Mouse (Mus musculus) erythroid progenitor cell, adult 5-6 weeks (primary cell): ENCODE results near the gene Gpr33. TPM values are rescaled to one million over a fixed set of nuclear protein-coding genes. Genes with fewer than 3 reads are reported as not detected.

Experiments used
- ATAC-seq: replicated peaks from 2 replicates; pipeline ENCODE4 v1.8.0; 2016; ENCODE audit warnings: moderate number of reproducible peaks, mild to moderate bottlenecking, moderate TSS enrichment, inconsistent platforms; ENCODE audit not compliant: poor library complexity, low FRiP score, severe bottlenecking
- total RNA-seq, 2 experiments: library from RNA; stranded (forward) in 1 of 2; stranded (reverse) in 1 of 2; fragments of 150-400 nt in 1 of 2; fragments of 186-747, 209-891 nt in 1 of 2; gene quantifications; 2 replicates each; pipeline versions ENCODE4 v1.2.3 to v1.2.4; 2015 to 2017; ENCODE audit warnings: low replicate concordance in 2 of 2

Gene Gpr33
- total RNA-seq, 2 experiments from 2014 or later = not detected

DNA sequence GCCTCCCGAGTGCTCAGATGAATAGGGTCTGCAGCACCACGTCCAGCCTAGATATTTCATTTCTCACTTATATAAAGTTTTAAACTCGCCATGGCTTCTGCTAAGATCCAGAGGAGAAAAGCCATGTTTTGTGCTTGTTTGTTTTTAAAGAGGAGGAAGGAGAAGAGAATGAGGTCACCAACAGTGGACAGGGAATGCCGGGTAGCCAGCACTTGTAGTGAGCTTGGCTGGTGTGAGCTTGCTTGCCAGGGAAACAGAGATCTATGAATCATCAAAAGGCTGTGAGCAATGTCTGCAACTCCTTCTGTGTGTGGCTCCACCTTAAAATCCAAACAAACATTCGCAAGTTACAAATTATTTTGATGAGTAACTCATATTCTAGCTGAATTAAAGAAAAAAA lies 39.3 kb downstream of the Gpr33 start:
- ATAC-seq = no peak

DNA sequence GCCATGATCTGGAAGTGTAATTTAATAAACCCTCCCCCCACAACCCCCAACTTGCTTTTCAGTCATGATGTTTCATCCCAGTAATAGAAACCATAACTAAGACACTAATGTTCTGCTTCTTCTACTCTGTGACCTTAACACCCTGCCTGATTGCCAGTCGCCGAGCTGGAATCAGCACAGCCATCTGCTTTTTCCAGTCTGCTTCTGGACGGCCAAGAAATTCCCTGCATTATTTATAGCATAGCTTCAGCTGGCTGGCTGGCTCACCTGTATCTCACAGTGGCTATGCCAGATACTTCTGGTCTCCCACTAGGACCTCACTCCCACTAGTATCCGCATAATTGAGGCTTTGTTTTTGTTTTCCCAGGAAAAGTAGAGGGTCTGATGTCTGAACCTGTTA lies 42.0 kb downstream of the Gpr33 start:
- no peak for ATAC-seq

DNA sequence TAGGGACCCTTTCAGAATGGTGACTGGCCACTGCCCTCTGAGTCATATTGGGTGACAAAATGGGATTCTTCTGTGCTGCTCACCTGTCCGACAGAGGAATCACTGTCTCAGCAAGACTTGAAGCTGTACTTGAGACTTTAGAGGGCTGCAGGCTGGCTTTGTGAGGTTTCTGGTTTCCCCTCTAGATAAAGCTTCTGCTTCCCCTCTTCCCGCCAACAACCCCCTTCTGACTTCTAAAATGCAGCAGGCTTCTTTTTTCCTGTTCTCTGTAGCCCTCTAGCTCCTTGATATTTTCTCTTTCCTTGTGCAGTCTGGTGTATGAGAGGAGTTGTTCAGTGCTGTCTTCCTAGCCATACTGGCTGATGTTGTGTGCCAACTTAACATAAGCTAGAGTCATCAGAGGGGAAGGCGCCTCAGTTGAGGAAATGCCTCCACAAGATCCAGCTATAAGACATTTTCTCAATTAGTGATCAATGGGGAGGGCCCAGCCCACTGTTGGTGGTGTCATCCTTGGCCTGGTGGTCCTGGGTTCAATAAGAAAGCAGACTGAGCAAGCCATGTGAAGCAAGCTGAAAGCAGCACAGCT lies 42.6 kb downstream of the Gpr33 start:
- ATAC-seq = no peak

DNA sequence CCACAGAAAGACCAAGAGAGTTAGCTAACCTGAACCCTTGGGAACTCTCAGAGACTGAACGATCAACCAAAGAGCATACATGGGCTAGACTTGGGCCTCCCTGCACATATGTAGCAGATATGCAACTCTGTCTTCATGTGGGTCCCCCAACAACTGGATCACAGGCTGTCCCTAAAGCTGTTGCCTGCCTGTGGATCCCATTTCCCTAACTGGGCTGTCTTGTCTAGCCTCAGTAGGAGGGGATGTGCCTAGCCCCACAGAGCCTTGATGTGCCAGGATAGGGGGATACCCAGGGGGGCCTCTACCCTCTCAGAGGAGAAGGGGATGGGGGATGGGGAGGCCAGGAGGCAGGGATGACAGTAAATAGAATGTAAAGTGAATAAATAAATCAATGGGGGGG lies 44.2 kb downstream of the Gpr33 start:
- no peak for ATAC-seq

DNA sequence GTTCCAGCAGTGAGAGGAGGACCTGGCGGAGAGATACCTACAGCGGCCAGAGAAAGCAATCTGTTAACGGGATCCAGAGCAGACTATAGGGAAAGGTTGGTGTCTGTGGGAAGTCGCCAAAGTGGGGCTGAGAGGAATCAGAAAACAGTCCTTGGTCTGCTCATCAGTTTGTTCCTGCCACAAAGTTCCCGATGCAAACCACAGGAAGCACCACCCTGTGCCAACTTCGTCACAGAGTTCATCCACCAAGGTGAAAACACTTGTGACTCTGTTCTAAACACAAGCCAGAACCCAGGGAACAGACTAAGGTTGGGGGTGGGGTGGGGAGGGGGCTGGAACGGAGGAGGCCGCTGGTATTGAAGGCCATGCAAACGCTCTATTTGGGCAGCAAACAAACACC lies 51.3 kb downstream of the Gpr33 start:
- no peak for ATAC-seq

DNA sequence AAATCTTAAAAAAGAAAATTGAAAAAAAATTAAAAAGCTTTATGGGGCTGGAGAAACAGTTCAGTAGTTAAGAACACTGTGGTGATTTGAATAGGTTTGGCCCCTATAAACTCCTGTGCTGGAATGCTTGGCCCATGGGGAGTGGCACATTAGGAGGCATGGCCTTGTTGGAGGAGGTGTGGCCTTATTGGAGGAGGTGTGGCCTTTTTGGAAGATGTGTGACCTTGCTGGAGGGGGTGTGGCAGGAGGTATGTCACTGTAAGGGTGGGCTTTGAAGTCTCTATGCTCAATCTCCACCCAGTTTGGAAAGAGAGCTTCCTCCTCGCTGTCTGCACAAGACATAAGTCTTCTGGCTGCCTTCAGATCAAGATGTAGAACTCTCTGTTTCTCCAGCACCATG lies 53.5 kb downstream of the Gpr33 start:
- no peak for ATAC-seq

Other genes starting within 250 kb of the Gpr33 start
- gene Hectd1, start 198.5 kb downstream of the Gpr33 start, total RNA-seq (2015; ENCODE audit: low replicate concordance) = 83.3 and 96.0 TPM in 2 replicates
- gene Hectd1, start 198.5 kb downstream of the Gpr33 start, total RNA-seq (2017; ENCODE audit: low replicate concordance) = 139 and 142 TPM in 2 replicates
- gene Heatr5a, start 56.7 kb downstream of the Gpr33 start, total RNA-seq (2015; ENCODE audit: low replicate concordance) = 41.8 and 60.4 TPM in 2 replicates
- 48.5 and 54.7 TPM in 2 replicates for gene Heatr5a, start 56.7 kb downstream of the Gpr33 start, total RNA-seq (2017; ENCODE audit: low replicate concordance)
- gene Dtd2, start 21.6 kb downstream of the Gpr33 start, total RNA-seq (2015; ENCODE audit: low replicate concordance) = 1.4 and 2.5 TPM in 2 replicates
- 3.5 and 7.5 TPM in 2 replicates for gene Dtd2, start 21.6 kb downstream of the Gpr33 start, total RNA-seq (2017; ENCODE audit: low replicate concordance)
- 2.1 TPM in 1 of 2 replicates, not detected in the other for gene Nubpl, start 69.7 kb upstream of the Gpr33 start, total RNA-seq (2015; ENCODE audit: low replicate concordance)
- 5.1 TPM in 1 of 2 replicates, not detected in the other for gene Nubpl, start 69.7 kb upstream of the Gpr33 start, total RNA-seq (2017; ENCODE audit: low replicate concordance)